Mouse (Mus musculus): ENCODE measurements around the gene Kcnk2.

Kcnk2 gene

DNA sequence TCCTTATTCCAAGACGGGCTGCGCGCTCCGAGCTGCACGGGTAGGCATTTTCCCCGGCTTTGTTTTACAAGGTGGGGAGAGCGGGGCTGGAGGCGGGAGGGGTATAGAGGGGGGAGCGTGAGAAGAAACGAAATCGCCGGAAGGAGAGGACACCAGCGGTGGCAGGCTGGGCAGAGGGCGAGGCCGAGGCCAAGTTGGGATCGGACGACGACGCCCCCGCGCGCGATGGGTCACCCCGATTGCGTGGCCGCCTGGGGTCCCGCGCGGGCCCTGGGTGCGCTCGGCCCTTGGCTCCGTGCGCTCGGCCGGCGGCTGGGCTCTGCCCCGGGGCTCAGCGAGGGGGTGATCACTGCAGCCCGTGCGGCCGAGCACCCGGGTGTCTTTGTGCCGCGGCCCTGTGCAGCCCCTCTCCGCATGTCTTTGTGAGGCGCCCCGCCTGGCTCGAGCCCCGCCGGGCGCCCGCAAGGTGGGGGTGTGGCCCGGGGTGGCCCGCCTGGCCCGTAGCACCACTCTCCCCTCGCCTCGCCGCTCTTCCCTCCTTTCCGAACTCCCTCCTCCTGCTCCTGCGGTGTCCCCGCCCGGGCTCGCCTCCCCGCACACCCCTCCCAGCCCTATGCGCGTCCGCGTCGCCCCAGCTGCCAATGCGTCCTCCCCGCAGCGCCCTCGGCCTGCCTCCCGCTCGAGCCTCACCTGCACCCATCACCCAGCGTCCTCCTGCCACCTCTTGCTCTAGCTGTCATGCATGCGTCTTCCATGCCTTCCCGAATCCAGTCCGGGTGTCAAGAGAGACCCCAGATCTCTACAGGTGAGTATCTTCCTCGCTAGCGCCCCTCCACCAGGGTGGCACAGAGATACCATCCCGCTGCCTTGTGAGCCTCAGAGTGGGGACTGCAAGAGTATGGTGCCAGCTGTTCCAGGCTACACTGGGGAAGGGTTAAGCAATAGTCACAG lies 58.5 kb downstream of the Kcnk2 start:
- no peak for DNase-seq (ENCODE audit: low read depth, low spot score)

- no peak for DNase-seq (ENCODE audit: low read depth, low spot score)
These were observed 59.5 kb downstream of the Kcnk2 start for GRCm38 (mm10) chr1:189342416-189343104.

- no peak for DNase-seq (ENCODE audit: low read depth, low spot score)
These were observed 60.6 kb downstream of the Kcnk2 start for GRCm38 (mm10) chr1:189341381-189341917.

- DNase-seq (ENCODE audit: low read depth, low spot score), result peak; percentile 35
These were observed 86.2 kb downstream of the Kcnk2 start for GRCm38 (mm10) chr1:189315896-189316295.

- DNase-seq (ENCODE audit: low read depth, low spot score), result no peak
These were observed 87.6 kb downstream of the Kcnk2 start for GRCm38 (mm10) chr1:189314495-189314894.

DNA sequence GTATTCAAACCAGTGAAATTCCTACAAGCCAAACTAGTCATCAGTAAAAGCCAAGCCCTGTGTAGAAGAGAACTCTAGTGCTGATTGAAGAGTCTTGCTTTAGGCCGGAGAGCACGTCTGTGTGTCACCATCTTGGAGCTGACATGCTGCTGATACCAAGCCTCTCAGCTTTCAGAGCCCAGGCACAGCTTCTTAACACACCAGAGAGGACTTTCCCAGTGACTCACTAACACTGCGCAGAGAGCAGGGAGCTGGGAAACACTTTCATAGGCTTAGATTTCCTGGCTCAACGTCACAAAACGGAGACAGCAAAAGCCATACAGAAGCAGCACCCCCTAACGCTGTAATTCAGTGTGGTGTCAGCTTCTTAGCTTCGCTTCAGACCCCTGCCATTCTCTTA lies 88.3 kb downstream of the Kcnk2 start:
- DNase-seq (ENCODE audit: low read depth, low spot score), result no peak

DNA sequence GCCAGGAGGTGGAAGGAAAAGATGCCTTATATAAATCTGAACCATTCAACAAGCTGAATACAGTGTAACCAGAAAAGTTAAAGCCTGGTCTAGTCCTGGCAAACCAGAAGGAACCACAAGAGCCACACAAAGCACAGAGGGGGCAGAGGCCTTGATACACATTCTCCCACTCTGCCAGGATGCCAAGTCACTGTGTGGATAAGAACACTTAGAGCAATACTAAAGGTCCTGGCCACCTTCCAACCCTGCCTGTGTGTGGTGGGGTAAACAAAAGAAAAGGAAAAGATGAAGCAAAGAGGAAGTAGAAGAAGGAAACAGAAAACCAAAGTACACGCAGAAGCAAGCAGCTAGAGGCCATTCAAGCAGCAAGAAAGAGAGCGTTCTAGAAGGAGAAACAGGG lies 91.9 kb downstream of the Kcnk2 start:
- peak; percentile 41 for DNase-seq (ENCODE audit: low read depth, low spot score)

GRCm38 (mm10) chr1:189304988-189305522 lies 97.0 kb downstream of the Kcnk2 start:
- no peak for DNase-seq (ENCODE audit: low read depth, low spot score)

- DNase-seq (ENCODE audit: low read depth, low spot score), result no peak
These were observed 99.1 kb downstream of the Kcnk2 start for GRCm38 (mm10) chr1:189303001-189303400.

- no peak for DNase-seq (ENCODE audit: low read depth, low spot score)
These were observed 108.2 kb downstream of the Kcnk2 start for GRCm38 (mm10) chr1:189293679-189294406.

- DNase-seq (ENCODE audit: low read depth, low spot score), result no peak
These were observed 111.2 kb downstream of the Kcnk2 start for GRCm38 (mm10) chr1:189290885-189291284.

DNA sequence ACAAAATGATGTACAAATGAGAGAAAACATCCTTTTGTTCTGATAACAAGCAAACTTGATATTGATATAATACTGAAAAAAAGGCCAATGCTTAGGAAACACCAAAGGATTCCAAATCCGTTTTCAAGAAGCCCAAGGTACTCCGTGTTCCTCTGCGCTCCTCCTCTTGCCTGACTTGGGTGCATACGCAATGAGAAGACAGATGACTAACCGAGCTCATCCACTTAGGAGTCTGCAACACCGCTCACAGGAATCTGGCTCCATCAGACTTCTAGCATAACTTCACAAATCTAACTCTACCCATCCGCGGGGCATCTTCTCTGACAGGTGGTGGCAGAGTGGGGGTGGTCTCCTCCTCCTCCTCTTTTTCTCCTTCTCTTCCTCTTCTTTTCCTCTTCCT lies 113.1 kb downstream of the Kcnk2 start:
- DNase-seq (ENCODE audit: low read depth, low spot score), result no peak

DNA sequence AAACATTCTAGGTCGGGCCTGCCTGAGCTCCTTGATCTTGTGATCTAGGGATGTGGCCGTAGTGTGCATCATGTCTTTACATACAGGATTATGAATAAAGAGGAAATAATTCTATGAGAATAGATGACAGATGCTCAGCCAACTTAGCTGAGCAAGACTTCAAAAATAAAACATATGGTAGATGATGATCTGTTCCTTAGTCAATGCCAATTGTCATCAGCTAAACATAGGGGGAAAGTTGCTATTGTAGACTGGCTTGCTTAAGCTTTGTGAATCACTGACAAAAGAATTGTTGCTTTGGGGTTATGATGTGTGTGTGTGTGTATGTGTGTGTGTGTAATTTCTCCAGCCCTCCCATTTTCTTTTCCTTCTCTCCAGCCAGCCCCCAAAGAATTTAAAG lies 129.8 kb downstream of the Kcnk2 start:
- no peak for DNase-seq (ENCODE audit: low read depth, low spot score)

GRCm38 (mm10) chr1:189253631-189254030 lies 148.4 kb downstream of the Kcnk2 start:
- DNase-seq (ENCODE audit: low read depth, low spot score), result no peak

DNA sequence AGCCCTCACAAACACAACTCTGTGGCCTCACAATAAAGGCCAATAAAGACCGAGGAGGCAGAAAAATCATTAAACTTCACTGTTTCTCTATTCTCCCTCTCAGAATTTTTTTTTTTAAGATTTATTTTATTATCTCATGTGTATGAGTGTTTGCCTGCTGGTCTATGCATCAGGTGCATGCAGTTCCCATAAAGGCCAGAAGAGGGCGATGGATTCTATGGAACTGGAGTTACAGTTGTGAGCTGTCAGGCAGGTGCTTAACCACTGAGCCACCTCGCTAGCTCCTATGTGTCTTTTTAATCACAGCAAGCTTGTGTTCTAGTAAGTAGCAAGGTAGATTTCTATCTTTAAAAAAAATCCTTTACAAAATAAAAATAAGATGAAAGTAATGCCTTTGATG lies 148.9 kb downstream of the Kcnk2 start:
- peak; percentile 51 for DNase-seq (ENCODE audit: low read depth, low spot score)

- peak; percentile 47 for DNase-seq (ENCODE audit: low read depth, low spot score)
These were observed 158.9 kb downstream of the Kcnk2 start for GRCm38 (mm10) chr1:189243206-189243605.

GRCm38 (mm10) chr1:189235261-189235660 lies 166.8 kb downstream of the Kcnk2 start:
- no peak for DNase-seq (ENCODE audit: low read depth, low spot score)

- no peak for DNase-seq (ENCODE audit: low read depth, low spot score)
These were observed 169.2 kb downstream of the Kcnk2 start for GRCm38 (mm10) chr1:189232829-189233228.

DNA sequence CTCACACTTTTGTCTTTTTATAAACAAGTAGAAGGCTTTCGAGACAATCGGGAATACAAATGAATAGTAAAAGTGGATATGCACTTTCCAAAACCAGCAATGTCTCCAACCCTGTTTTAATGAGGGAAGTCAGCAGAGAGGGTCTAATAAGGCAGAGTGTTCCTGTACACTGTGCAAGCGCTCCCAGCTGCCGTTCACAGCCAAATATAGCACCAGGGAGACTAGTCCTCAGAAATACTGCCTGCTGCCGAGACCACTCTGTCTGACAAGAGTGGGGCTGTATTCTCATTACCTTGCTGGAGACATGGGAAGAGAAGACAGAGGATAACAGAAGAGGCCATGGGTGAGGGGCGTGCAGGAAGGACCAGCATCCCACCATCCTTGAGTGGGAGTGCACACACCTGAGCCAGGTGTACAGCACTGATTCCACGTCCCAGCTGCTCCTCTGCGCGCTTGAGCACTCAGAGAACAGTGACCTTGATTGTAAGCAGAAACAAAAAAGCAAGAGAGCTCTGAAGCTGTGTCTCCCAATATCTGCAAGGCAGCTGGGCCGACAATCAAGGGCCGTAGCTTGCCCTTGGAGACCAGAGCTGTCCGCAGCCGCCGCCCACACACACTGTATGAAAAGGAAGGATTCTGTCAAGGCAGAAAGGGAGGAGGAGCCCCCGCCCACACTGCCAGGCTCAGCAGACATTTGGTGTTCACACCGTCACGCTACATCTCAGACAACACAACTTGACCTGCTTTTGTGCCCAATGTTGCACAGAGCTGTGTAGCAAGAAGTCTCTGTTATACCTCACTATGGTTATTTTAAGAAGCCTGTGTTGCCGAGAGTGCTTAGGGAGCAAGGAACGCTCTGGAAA lies 173.6 kb downstream of the Kcnk2 start:
- DNase-seq (ENCODE audit: low read depth, low spot score), result no peak

GRCm38 (mm10) chr1:189227479-189227878 lies 174.6 kb downstream of the Kcnk2 start:
- peak; percentile 21 for DNase-seq (ENCODE audit: low read depth, low spot score)

DNA sequence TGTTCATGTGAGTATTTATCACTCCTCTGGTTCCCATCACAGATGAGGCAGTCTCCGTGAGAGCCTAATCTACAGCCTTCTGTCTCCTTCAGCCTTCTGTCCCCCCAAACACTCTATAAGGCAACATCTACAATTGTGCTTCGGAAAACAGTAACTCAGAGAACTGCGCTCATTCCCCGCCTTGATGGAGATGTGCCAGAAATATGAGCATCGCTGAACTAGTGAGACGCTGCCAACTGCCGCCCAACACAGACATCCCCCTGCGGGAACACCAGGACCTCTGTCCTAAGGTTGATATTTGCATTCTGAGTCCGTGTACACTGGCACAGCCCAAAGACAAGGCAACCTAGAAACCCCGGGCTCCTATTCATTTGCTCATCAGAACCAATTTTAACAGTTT lies 183.0 kb downstream of the Kcnk2 start:
- no peak for DNase-seq (ENCODE audit: low read depth, low spot score)
